Mouse (Mus musculus) ovary, postnatal 36 days (tissue): Measurements from ENCODE around the gene Gm21093.
"Not testable (repeated sequence)": the region's sequence is repeated elsewhere in the genome, so short reads cannot be mapped to it uniquely, and the experiment has no call there.

Source experiments
- DNase-seq: peaks from one replicate; pipeline ENCODE4 v3.0.0; 2022; ENCODE audit warnings: low spot score, mixed read lengths

Gm21093 gene

GRCm38 (mm10) chr4:42034626-42035025 is at the start of gene Gm21093:
Gene Gm21093 (minus strand): TSS chr4:42034726.
- DNase-seq, result not testable (repeated sequence)
